Mouse (Mus musculus): ENCODE measurements around the gene Plekhn1. TPM values are rescaled to one million over a fixed set of nuclear protein-coding genes. Genes with fewer than 3 reads are reported as not detected.

Gene Plekhn1
- polyA plus RNA-seq (2012; rRNA removed) = 61.9 and 78.1 TPM in 2 replicates

DNA sequence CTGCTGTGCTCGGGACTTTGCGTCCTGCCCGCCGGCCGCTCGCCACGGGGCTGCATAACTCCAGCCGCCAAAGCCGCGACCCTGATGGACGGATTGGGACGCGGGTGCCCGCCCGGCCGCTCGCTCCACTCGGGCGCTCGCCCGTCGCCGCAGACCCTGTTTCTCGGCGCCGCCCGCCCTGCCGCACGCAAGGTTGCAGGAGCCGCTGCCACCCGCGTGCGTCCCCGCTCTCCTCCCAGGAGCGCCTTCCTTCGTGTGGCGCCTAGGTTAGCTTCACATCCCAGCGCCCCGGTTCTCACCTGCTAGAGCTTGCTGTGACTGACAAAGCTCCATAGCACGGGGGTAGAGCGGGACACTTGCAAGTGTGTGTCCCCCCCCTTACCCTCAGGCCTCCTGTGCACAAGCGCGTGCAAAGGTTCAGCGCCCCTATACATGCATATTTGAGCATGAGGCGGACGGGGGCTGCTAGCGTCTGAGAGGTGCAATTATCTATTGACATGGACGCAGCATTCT lies at the start of gene Plekhn1:
Plekhn1 (minus strand) TSS at position 157 of the 513 bp plus-strand sequence.
- TF ChIP-seq POLR2A (IDR thresholded peaks at IDR 0.05; ENCODE audit: borderline replicate concordance, extremely low read depth, low read depth, low read length) (peak; percentile 41; the same call in 1 of the 2 replicates), CTCF (IDR thresholded peaks at IDR 0.05; ENCODE audit: insufficient read depth, low read length) (no peak)
- under 1% methylated on average over 41 of the region's 48 CpGs for WGBS
- peak; percentile 68 for DNase-seq

DNA sequence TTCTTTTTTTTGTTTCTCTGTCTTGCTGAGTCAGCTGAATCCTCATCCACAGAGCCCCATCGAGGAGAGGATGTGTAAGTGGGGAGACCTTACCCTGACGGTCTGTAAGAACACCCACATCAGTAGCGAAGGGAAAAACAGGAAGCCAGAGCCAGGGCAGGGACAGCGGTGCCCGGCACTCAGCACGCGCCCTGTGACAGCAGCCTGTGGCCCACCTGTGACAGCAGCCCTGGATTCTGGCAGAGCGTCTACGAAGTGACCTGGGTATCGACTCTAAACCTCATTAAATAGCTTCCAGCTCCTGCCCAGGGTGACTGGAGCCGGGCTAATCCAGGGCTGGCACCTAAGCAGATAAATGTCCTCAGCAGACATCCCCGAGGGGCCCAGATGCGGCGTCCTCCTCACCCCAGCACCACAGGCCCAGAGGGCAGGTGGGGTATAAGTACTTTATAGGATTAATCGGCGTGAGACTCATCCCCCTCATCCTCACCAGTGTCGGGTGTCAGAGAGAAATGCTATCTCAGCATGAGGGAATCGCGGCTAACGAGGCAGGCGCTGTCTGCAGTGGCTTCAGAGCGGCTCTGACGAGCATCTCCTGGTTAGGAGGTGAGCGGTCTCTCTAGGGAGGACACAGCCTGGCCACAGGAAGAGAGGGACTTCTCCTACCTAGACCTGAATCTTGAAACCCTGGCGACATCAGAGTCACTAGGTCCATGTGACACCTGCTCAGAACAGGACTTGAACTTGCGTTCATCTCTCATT lies 20.6 kb upstream of the Plekhn1 start, which contains the start of gene Samd11:
Samd11 (minus strand) TSS at position 580 of the 762 bp plus-strand sequence.
- H3K4me3 ChIP-seq (replicated peaks; ENCODE audit: extremely low read depth, low read depth, low read length) = no peak within 1 kb of the TSS
- peaks cover 7% of the 10 kb centered on the region for H3K4me1 ChIP-seq (ENCODE audit: control insufficient read depth, insufficient read depth, low read length)
- WGBS = 12% methylated on average over 26 of the region's 26 CpGs
- no peak for DNase-seq
- TF ChIP-seq POLR2A (IDR thresholded peaks at IDR 0.05; ENCODE audit: borderline replicate concordance, extremely low read depth, low read depth, low read length) = no peak
- TF ChIP-seq CTCF (IDR thresholded peaks at IDR 0.05; ENCODE audit: insufficient read depth, low read length) = no peak

More for the DNA sequence above, at the start of gene Plekhn1:
- peaks cover 6% of the 10 kb centered on the region for H3K4me1 ChIP-seq (ENCODE audit: control insufficient read depth, insufficient read depth, low read length)
- peak within 1 kb of the TSS; percentile 83 for H3K4me3 ChIP-seq (replicated peaks; ENCODE audit: extremely low read depth, low read depth, low read length)

DNA sequence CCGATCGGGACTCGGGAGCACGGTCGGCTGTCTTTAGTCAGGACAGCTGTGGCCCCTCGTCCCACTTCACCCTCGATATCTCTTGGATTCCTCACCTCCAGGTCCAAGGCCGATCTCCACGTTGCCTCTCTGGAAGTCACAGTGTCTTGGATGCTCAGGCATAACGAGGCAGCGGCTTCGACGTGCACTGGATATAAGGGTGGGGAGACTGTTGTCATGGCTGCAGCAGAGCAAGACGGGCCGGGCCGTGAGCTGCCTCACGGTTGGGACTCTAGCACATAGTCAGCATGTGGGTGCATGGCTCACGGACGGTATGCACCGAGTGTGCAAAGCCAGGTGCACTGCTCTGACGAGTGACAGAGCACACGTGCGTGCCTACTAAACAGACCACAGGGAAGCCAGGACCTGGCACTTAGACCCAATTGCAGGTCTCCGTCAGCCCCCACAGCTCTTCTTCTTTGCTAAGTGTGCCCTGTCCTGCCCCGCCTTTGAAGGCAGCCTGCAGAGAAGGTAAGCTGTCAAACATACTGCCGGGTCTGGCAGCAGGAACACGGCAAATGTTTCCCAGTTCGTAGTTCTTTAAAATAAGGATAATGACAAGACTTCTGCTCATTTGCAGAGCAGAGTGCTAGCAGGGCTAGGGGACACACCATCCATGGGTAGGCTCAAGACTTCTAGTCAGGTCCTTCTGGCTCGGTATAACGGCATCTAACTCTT lies 19.9 kb upstream of the Plekhn1 start:
- Histone ChIP-seq H3K4me3 (replicated peaks; ENCODE audit: extremely low read depth, low read depth, low read length) (no peak overlapping the region), H3K4me1 (ENCODE audit: control insufficient read depth, insufficient read depth, low read length) (peaks cover 7% of the 10 kb centered on the region)
- WGBS = 5% methylated on average over 30 of the region's 30 CpGs
- no peak for TF ChIP-seq POLR2A (IDR thresholded peaks at IDR 0.05; ENCODE audit: borderline replicate concordance, extremely low read depth, low read depth, low read length)
- no peak for TF ChIP-seq CTCF (IDR thresholded peaks at IDR 0.05; ENCODE audit: insufficient read depth, low read length)
- no peak for DNase-seq

DNA sequence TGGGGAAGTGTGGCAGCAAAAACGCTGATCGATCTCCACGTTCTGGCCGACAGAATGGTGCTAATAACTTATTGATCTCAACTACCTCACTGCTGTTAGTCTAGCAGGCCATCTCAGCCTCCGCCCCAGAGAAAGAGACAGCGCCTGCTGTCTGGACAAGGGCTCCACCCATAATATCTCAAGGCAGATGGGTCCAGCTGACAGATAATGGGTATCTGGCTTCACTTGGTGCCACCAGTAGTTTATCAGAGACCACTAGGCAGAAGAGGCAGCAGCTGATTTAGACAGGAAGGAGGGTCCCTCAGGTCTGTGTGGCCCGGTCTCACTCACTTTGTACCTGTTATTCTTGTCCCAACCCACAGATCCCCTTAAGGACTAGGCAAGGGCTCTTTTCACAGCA lies 18.4 kb upstream of the Plekhn1 start:
- no peak for TF ChIP-seq POLR2A (IDR thresholded peaks at IDR 0.05; ENCODE audit: borderline replicate concordance, extremely low read depth, low read depth, low read length)
- TF ChIP-seq CTCF (IDR thresholded peaks at IDR 0.05; ENCODE audit: insufficient read depth, low read length) = no peak
- no peak for DNase-seq
- Histone ChIP-seq H3K4me3 (replicated peaks; ENCODE audit: extremely low read depth, low read depth, low read length) (no peak overlapping the region), H3K4me1 (ENCODE audit: control insufficient read depth, insufficient read depth, low read length) (peaks cover 7% of the 10 kb centered on the region)
- WGBS = 51% methylated on average over 7 of the region's 7 CpGs

DNA sequence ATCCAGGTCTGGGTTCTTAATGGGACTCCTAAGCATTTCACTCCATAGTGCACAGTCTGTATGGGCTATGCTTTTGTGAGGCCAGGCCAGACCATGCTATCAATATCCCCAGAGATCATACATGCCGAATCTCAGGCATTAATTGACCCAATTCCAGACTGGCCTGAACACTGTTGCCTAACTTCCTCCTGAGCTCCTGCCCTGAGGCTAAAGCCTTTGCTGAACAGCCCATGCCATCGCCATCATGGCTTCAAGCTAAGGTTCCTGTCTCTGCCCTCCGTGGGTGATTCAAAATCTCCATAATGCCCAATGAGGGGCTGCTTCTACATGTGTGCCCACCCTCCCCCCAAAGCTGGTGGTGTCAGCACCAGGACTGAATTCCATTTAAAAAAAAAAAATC lies 18.0 kb upstream of the Plekhn1 start:
- Histone ChIP-seq H3K4me1 (ENCODE audit: control insufficient read depth, insufficient read depth, low read length) (peaks cover 7% of the 10 kb centered on the region), H3K4me3 (replicated peaks; ENCODE audit: extremely low read depth, low read depth, low read length) (no peak overlapping the region)
- DNase-seq = no peak
- WGBS = 41% methylated on average over 3 of the region's 3 CpGs
- no peak for TF ChIP-seq CTCF (IDR thresholded peaks at IDR 0.05; ENCODE audit: insufficient read depth, low read length)

DNA sequence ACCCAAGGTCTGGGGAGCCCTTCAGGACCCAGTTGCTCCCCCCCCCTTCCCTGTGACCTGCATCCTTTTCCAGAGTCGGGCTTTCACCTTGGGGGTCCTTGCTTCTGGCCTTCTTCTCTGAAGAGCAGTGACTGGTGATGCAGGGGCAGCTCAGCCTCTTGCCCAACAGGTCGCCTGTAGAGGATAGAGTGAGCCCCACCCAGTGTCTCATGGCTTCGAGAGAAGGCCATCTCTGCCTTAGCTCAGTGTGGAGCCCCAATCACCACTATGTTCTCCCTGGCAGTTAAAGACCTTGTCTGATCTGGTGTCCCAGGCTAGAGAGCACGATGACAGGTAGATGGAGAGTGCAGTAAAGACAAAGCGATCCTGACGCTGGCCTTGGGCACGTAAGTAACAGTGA lies 17.5 kb upstream of the Plekhn1 start:
- H3K4me3 ChIP-seq (replicated peaks; ENCODE audit: extremely low read depth, low read depth, low read length) = no peak overlapping the region
- TF ChIP-seq POLR2A (IDR thresholded peaks at IDR 0.05; ENCODE audit: borderline replicate concordance, extremely low read depth, low read depth, low read length) (no peak), CTCF (IDR thresholded peaks at IDR 0.05; ENCODE audit: insufficient read depth, low read length) (no peak)
- no peak for DNase-seq
- WGBS = 32% methylated on average over 7 of the region's 7 CpGs
- peaks cover 7% of the 10 kb centered on the region for H3K4me1 ChIP-seq (ENCODE audit: control insufficient read depth, insufficient read depth, low read length)

DNA sequence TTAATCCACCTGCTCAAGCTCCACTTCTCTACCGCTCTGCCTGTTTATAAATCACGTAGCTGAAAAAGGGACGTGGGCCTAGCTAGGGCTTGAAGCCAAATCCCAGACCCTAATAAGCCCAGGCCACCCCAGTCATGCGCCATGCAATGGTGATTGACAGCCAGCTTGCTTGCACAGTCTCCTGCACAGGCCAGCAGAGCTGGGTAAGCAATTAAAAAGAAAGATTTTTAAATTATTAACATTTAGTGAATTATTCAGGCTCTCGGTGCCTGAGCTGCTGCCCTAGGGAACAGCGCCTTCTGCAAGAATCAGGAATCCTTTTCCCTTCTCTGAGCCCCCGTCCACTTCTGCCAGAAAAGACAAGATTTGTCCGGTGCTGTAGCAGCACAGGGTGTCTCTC lies 16.4 kb upstream of the Plekhn1 start:
- Histone ChIP-seq H3K4me3 (replicated peaks; ENCODE audit: extremely low read depth, low read depth, low read length) (no peak overlapping the region), H3K4me1 (ENCODE audit: control insufficient read depth, insufficient read depth, low read length) (peaks cover 7% of the 10 kb centered on the region)
- no peak for DNase-seq
- no peak for TF ChIP-seq POLR2A (IDR thresholded peaks at IDR 0.05; ENCODE audit: borderline replicate concordance, extremely low read depth, low read depth, low read length)
- TF ChIP-seq CTCF (IDR thresholded peaks at IDR 0.05; ENCODE audit: insufficient read depth, low read length) = no peak
- WGBS = 61% methylated on average over 8 of the region's 8 CpGs

DNA sequence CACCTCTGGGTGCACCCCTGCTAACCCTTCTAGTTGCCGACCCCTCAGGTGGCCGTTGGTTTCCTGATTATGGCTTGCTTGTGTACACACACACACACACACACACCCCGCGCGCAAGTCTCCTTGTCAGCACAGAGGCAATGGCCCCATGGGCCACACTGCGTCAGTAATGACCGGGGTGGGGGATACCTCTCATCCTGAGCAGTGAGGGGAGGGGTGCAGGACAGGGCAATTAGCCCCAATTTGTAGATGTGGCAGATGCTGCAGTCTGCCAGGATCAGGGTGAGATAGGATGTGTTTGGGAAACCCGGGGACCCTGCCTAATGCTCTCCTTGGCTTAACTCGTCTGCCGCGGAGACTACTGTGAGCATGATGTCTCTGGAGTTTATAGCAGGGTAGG lies 14.9 kb upstream of the Plekhn1 start:
- Histone ChIP-seq H3K4me1 (ENCODE audit: control insufficient read depth, insufficient read depth, low read length) (peaks cover 4% of the 10 kb centered on the region), H3K4me3 (replicated peaks; ENCODE audit: extremely low read depth, low read depth, low read length) (no peak overlapping the region)
- TF ChIP-seq POLR2A (IDR thresholded peaks at IDR 0.05; ENCODE audit: borderline replicate concordance, extremely low read depth, low read depth, low read length) (no peak), CTCF (IDR thresholded peaks at IDR 0.05; ENCODE audit: insufficient read depth, low read length) (no peak)
- no peak for DNase-seq
- WGBS = 62% methylated on average over 11 of the region's 11 CpGs

DNA sequence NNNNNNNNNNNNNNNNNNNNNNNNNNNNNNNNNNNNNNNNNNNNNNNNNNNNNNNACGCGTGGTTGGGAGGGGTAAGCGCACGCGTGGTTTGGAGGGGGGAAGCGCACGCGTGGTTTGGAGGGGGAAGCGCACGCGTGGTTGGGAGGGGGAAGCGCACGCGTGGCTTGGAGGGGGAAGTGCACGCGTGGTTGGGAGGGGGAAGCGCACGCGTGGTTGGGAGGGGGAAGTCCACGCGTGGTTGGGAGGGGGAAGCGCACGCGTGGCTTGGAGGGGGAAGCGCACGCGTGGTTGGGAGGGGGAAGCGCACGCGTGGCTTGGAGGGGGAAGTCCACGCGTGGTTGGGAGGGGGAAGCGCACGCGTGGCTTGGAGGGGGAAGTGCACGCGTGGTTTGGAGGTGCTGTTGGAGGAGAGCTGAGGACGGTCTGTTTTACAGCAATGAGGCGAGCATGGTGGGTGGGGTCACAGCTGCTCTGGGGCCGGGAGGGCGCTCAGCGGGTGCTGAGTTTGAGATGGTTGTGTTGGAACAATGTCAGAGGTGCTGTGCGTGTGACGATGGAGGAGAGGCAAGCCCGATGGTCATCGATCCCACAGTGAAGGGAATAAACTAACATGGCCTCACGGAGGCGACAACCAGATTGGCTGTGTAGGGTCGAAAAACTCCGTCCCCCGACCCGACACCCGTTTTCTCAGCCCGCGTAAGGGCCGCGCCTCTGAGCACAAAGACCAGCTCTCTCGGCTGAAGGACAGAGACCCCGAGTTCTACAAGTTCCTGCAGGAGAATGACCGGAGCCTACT lies 2.2 kb upstream of the Plekhn1 start:
- TF ChIP-seq POLR2A (IDR thresholded peaks at IDR 0.05; ENCODE audit: borderline replicate concordance, extremely low read depth, low read depth, low read length) (no peak), CTCF (IDR thresholded peaks at IDR 0.05; ENCODE audit: insufficient read depth, low read length) (no peak)

More for the DNA sequence above, 2.2 kb upstream of the Plekhn1 start:
- WGBS = 24% methylated on average over 58 of the region's 60 CpGs
- Histone ChIP-seq H3K4me1 (ENCODE audit: control insufficient read depth, insufficient read depth, low read length) (peaks cover 6% of the 10 kb centered on the region), H3K4me3 (replicated peaks; ENCODE audit: extremely low read depth, low read depth, low read length) (no peak overlapping the region)
- DNase-seq = no peak

Data from lung, adult 2 months (tissue).